15 mouse cellular contexts compared by ENCODE assay signal in the genomic region with DNA sequence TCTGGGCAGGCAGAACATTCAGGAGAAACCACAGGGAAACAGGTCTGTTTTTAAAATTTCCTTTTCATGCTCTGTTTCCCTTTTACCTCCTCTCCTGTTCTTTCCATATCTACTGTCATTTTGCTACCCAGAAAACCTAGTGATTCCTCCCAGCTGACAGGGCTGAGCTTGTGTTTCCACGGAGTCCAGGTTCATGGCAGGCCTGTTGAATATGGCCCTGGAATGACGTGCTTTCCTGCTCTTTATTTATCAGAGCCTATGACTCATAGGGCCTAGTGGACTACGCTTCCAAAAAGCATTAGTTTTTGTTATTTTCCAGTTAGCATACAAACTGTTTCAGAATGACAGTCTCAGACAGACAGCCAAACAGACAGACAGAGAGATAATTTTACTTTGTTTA. TPM values are rescaled to one million over a fixed set of nuclear protein-coding genes. Genes with fewer than 3 reads are reported as not detected.
"Had no signal": no experiment of that assay in that cellular context is flagged by ENCODE, and none has a peak within 500 bp of the region (broad histone marks: within the 10 kb centered on the region; RNA-seq: fewer than 3 reads in every experiment).

No protein-coding gene starts in this region.

- ATAC-seq: midbrain, embryonic 15.5 days had no signal

- H3K27ac ChIP-seq: midbrain, embryonic 10.5 days; midbrain, embryonic 12.5 days; midbrain, embryonic 15.5 days; neural tube, embryonic 12.5 days; stomach, embryonic 15.5 days; stomach, postnatal 0 days had no signal

- DNase-seq: lung, embryonic 14.5 days; lung, postnatal 10 days; lung, postnatal 4 days; right cerebral cortex, postnatal 14 days; thymus, adult 2 months; thymus, postnatal 25 days; thymus, postnatal 4 days had no signal

- H3K4me1 ChIP-seq: midbrain, embryonic 10.5 days; midbrain, embryonic 12.5 days; midbrain, embryonic 15.5 days; neural tube, embryonic 12.5 days; stomach, embryonic 15.5 days had no signal

- H3K9me3 ChIP-seq: midbrain, embryonic 10.5 days; midbrain, embryonic 12.5 days; midbrain, embryonic 15.5 days; neural tube, embryonic 12.5 days; stomach, embryonic 15.5 days had no signal

- H3K27me3 ChIP-seq: midbrain, embryonic 12.5 days; midbrain, embryonic 15.5 days; neural tube, embryonic 12.5 days; stomach, embryonic 15.5 days had no signal

- H3K4me2 ChIP-seq: lung, embryonic 14.5 days; midbrain, embryonic 12.5 days; midbrain, embryonic 15.5 days; neural tube, embryonic 12.5 days; stomach, embryonic 15.5 days had no signal

- H3K9ac ChIP-seq: lung, embryonic 14.5 days; midbrain, embryonic 12.5 days; midbrain, embryonic 15.5 days; neural tube, embryonic 12.5 days; stomach, embryonic 15.5 days had no signal

- H3K4me3 ChIP-seq: midbrain, embryonic 10.5 days; midbrain, embryonic 12.5 days; midbrain, embryonic 15.5 days; neural tube, embryonic 12.5 days; stomach, embryonic 15.5 days had no signal

- H3K36me3 ChIP-seq: midbrain, embryonic 10.5 days; midbrain, embryonic 12.5 days; midbrain, embryonic 15.5 days; neural tube, embryonic 12.5 days; stomach, embryonic 15.5 days had no signal

RNA-seq across cellular contexts. Expression of a gene that starts 36.7 kb away (rescaled TPM):
- total RNA-seq: megakaryocyte, adult 5-6 weeks; monocyte, adult 5-6 weeks had no signal
